Mouse (Mus musculus) MEL (cell line): ENCODE results near the gene Gm42421.

ENCODE experiments used
- BHLHE40 ChIP-seq: IDR thresholded peaks from 2 replicates; pipeline ENCODE4 v1.6.1; 2012; ENCODE audit warnings: low read depth, mild to moderate bottlenecking, inconsistent platforms, low read length, improper control_type of control experiment, borderline replicate concordance
- CTCF ChIP-seq, 3 experiments: IDR thresholded peaks in 2 of 3; conservative IDR thresholded peaks in 1 of 3; 2 replicates each; pipeline ENCODE4 v1.5.1; 2011 to 2012; ENCODE audit warnings: low read length in 3 of 3, low read depth in 2 of 3, mild to moderate bottlenecking in 2 of 3, improper control_type of control experiment in 1 of 3, inconsistent platforms in 1 of 3, mixed read lengths in 1 of 3, moderate library complexity in 1 of 3; ENCODE audit not compliant: control insufficient read depth in 1 of 3, insufficient read depth in 1 of 3, poor library complexity in 1 of 3, severe bottlenecking in 1 of 3
- E2F4 ChIP-seq: IDR thresholded peaks from 2 replicates; pipeline ENCODE4 v1.6.1; 2011; ENCODE audit warnings: low read depth, low read length, improper control_type of control experiment, borderline replicate concordance
- ELF1 ChIP-seq: IDR thresholded peaks from 2 replicates; pipeline ENCODE4 v1.6.1; 2014; ENCODE audit warnings: low read depth, mild to moderate bottlenecking, inconsistent platforms, low read length, improper control_type of control experiment, moderate library complexity
- EP300 ChIP-seq, 2 experiments: IDR thresholded peaks; 2 replicates each; pipeline ENCODE4 v1.6.1; 2011; ENCODE audit warnings: improper control_type of control experiment in 2 of 2, low read length in 2 of 2, low read depth in 1 of 2, mild to moderate bottlenecking in 1 of 2
- MAFK ChIP-seq: IDR thresholded peaks from 2 replicates; pipeline ENCODE4 v1.6.1; 2011; ENCODE audit warnings: low read depth, mild to moderate bottlenecking, low read length, improper control_type of control experiment, borderline replicate concordance
- MYB ChIP-seq: IDR thresholded peaks from 2 replicates; pipeline ENCODE4 v1.6.1; 2011; ENCODE audit warnings: mild to moderate bottlenecking, low read depth, low read length, improper control_type of control experiment
- MYC ChIP-seq: IDR thresholded peaks from 2 replicates; pipeline ENCODE4 v1.6.1; 2011; ENCODE audit warnings: low read depth, mild to moderate bottlenecking, low read length, improper control_type of control experiment, moderate library complexity
- POLR2A ChIP-seq, 2 experiments: IDR thresholded peaks; 2 replicates each; pipeline ENCODE4 v1.6.1; 2011 to 2012; ENCODE audit warnings: low read length in 2 of 2, mild to moderate bottlenecking in 2 of 2, control low read depth in 1 of 2, improper control_type of control experiment in 1 of 2, low read depth in 1 of 2, moderate library complexity in 1 of 2; ENCODE audit not compliant: control insufficient read depth in 1 of 2, insufficient read depth in 1 of 2, poor library complexity in 1 of 2
- RAD21 ChIP-seq: IDR thresholded peaks from 2 replicates; pipeline ENCODE4 v1.6.1; 2011; ENCODE audit warnings: mild to moderate bottlenecking, low read depth, low read length, improper control_type of control experiment
- SMC3 ChIP-seq: IDR thresholded peaks from 2 replicates; pipeline ENCODE4 v1.6.1; 2011; ENCODE audit warnings: low read depth, low read length, improper control_type of control experiment
- UBTF ChIP-seq: IDR thresholded peaks from 2 replicates; pipeline ENCODE4 v1.6.1; 2012; ENCODE audit warnings: low read depth, mild to moderate bottlenecking, inconsistent platforms, low read length, improper control_type of control experiment, moderate library complexity, borderline replicate concordance; ENCODE audit not compliant: insufficient read depth
- USF2 ChIP-seq, 2 experiments: IDR thresholded peaks; 2 replicates each; pipeline ENCODE4 v1.6.1; 2011 to 2012; ENCODE audit warnings: improper control_type of control experiment in 2 of 2, low read length in 2 of 2, borderline replicate concordance in 1 of 2, inconsistent platforms in 1 of 2, low read depth in 1 of 2, mild to moderate bottlenecking in 1 of 2; ENCODE audit not compliant: insufficient read depth in 1 of 2

DNA sequence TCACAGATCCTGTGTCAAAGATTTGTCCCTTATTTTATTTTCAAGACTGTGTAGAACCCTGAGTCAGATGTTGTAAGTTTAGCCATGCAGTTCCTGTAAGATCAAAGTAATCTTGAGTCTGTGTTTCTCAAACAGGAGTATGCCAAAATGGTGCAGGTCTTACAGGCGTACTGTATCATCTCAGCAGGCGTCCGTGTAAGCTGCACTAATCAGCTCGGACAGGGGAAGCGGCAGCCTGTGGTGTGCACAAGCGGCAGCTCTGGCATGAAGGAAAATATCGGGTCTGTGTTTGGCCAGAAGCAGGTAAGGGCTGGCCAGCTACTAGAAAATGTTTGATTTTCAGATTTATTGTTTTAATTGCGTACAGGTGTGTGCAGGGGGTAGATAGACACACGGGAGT is 11.8 kb upstream of the Gm42421 start:
- TF ChIP-seq SMC3 (no peak), POLR2A (IDR thresholded peaks at IDR 0.05; ENCODE audit: control insufficient read depth in 1 of 2, insufficient read depth in 1 of 2, low read depth in 1 of 2, low read length in 2 of 2, poor library complexity in 1 of 2) (no peak), CTCF (IDR thresholded peaks at IDR 0.05 in 2 of 3, conservative IDR thresholded peaks at IDR 0.05 in 1 of 3; ENCODE audit: control insufficient read depth in 1 of 3, insufficient read depth in 1 of 3, low read depth in 2 of 3, low read length in 3 of 3, poor library complexity in 1 of 3, severe bottlenecking in 1 of 3) (no peak), BHLHE40 (no peak), MYC (no peak), EP300 (IDR thresholded peaks at IDR 0.05; ENCODE audit: low read depth in 1 of 2, low read length in 2 of 2) (no peak), UBTF (no peak), MAFK (no peak), E2F4 (no peak), USF2 (IDR thresholded peaks at IDR 0.05; ENCODE audit: borderline replicate concordance in 1 of 2, insufficient read depth in 1 of 2, low read depth in 1 of 2, low read length in 2 of 2) (no peak), ELF1 (no peak), MYB (no peak), RAD21 (no peak)
